Mouse (Mus musculus) kidney, adult 2 months (tissue): ENCODE measurements around the gene 4933427D14Rik. TPM values are rescaled to one million over a fixed set of nuclear protein-coding genes. Genes with fewer than 3 reads are reported as not detected.
A peak's percentile ranks its signal among the peaks of the same experiment; 100 is the strongest.

ENCODE experiments used
- DNase-seq: peaks from one replicate; pipeline ENCODE4 v3.0.0; 2021
- H3K27ac ChIP-seq: fragments of 200-500 bp; 2 replicates; pipeline ENCODE4 v1.5.1; 2012; ENCODE audit warnings: low read depth, low read length, control low read depth, inconsistent platforms; ENCODE audit not compliant: insufficient read depth
- H3K27me3 ChIP-seq: fragments of 200-500 bp; replicated peaks from 2 replicates; pipeline ENCODE4 v1.6.1; 2012; ENCODE audit warnings: mild to moderate bottlenecking, moderate library complexity, low read length, inconsistent platforms; ENCODE audit not compliant: control insufficient read depth, insufficient read depth
- H3K36me3 ChIP-seq: fragments of 200-500 bp; 2 replicates; pipeline ENCODE4 v1.6.1; 2012; ENCODE audit warnings: mild to moderate bottlenecking, moderate library complexity, low read length, inconsistent platforms; ENCODE audit not compliant: control insufficient read depth, insufficient read depth
- H3K4me1 ChIP-seq: fragments of 200-500 bp; 2 replicates; pipeline ENCODE4 v1.6.1; 2011; ENCODE audit warnings: low read length; ENCODE audit not compliant: control insufficient read depth, insufficient read depth
- H3K4me3 ChIP-seq: fragments of 200-500 bp; 2 replicates; pipeline ENCODE4 v1.5.1; 2011; ENCODE audit warnings: mild to moderate bottlenecking, low read depth, low read length, control low read depth; ENCODE audit not compliant: insufficient read depth
- CTCF ChIP-seq: fragments of 200-500 bp; conservative IDR thresholded peaks from 2 replicates; pipeline ENCODE4 v1.5.1; 2011; ENCODE audit warnings: low read depth, mild to moderate bottlenecking, control low read depth, low read length, moderate library complexity, mixed read lengths; ENCODE audit not compliant: insufficient read depth, insufficient read length
- POLR2A ChIP-seq: fragments of 200-500 bp; IDR thresholded peaks from one replicate; pipeline ENCODE4 v1.6.1; 2011; ENCODE audit warnings: low read depth, low read length, control low read depth
- WGBS: fragments of 180-500 bp; shearing (Covaris S2); methylation state at CpG from one replicate; pipeline ENCODE4 v1.1.7; 2018; 5-methylcytosine and 5-hydroxymethylcytosine counted together
- polyA plus RNA-seq: library from polyadenylated mRNA; depleted of rRNA; stranded (reverse); fragments of >200 nt; gene quantifications from 2 replicates; pipeline ENCODE4 v1.2.3, GENCODE M21; 2012; rRNA removed

4933427D14Rik gene
- 4.6 and 4.8 TPM in 2 replicates for polyA plus RNA-seq

- DNase-seq = peak; percentile 95
- peak within 1 kb of the TSS; percentile 91 for H3K4me3 ChIP-seq
- peak; percentile 74 for TF ChIP-seq POLR2A
- TF ChIP-seq CTCF = no peak
- no peaks in the 10 kb centered on the region for H3K36me3 ChIP-seq
- peak within 1 kb of the TSS; percentile 54; the same call in 1 of the 2 replicates for H3K27ac ChIP-seq
- H3K4me1 ChIP-seq = 0 out of 2 replicates have a peak, but pooled peaks cover 5% of the 10 kb centered on the region
- under 1% methylated on average over 42 of the region's 42 CpGs for WGBS
- no peaks in the 10 kb centered on the region for H3K27me3 ChIP-seq
Measured at GRCm38 (mm10) chr11:72207204-72207833, at the start of gene 4933427D14Rik, which contains the start of gene Txndc17. 4933427D14Rik (minus strand) TSS chr11:72207459. Txndc17 (plus strand) TSS chr11:72207547.

GRCm38 (mm10) chr11:72256441-72256840 lies 49.2 kb upstream of the 4933427D14Rik start:
- whole genome bisulfite sequencing = 71% methylated on average over 2 of the region's 2 CpGs
- DNase-seq = no peak
- TF ChIP-seq POLR2A (no peak), CTCF (no peak)
- Histone ChIP-seq H3K27me3 (no peaks in the 10 kb centered on the region), H3K27ac (no peak overlapping the region), H3K4me1 (no peaks in the 10 kb centered on the region), H3K36me3 (no peaks in the 10 kb centered on the region), H3K4me3 (no peak overlapping the region)

- Histone ChIP-seq H3K27ac (no peak overlapping the region), H3K36me3 (no peaks in the 10 kb centered on the region), H3K4me3 (no peak overlapping the region), H3K4me1 (no peaks in the 10 kb centered on the region), H3K27me3 (no peaks in the 10 kb centered on the region)
- no peak for TF ChIP-seq POLR2A
- TF ChIP-seq CTCF = no peak
- no peak for DNase-seq
- WGBS = 96% methylated on average over 4 of the region's 4 CpGs
Measured at GRCm38 (mm10) chr11:72255629-72256028, 48.4 kb upstream of the 4933427D14Rik start.

- TF ChIP-seq POLR2A = no peak
- no peak for TF ChIP-seq CTCF
- WGBS = 85% methylated on average over 8 of the region's 8 CpGs
Measured at GRCm38 (mm10) chr11:72245196-72245753, 38.0 kb upstream of the 4933427D14Rik start.

GRCm38 (mm10) chr11:72240062-72240860 lies 33.0 kb upstream of the 4933427D14Rik start:
- TF ChIP-seq CTCF = no peak
- DNase-seq = no peak
- Histone ChIP-seq H3K36me3 (no peaks in the 10 kb centered on the region), H3K4me3 (no peak overlapping the region), H3K27ac (no peak overlapping the region), H3K27me3 (no peaks in the 10 kb centered on the region), H3K4me1 (no peaks in the 10 kb centered on the region)
- WGBS = 72% methylated on average over 4 of the region's 4 CpGs

More at GRCm38 (mm10) chr11:72245196-72245753, 38.0 kb upstream of the 4933427D14Rik start:
- Histone ChIP-seq H3K27ac (no peak overlapping the region), H3K27me3 (no peaks in the 10 kb centered on the region), H3K4me3 (no peak overlapping the region), H3K36me3 (no peaks in the 10 kb centered on the region), H3K4me1 (no peaks in the 10 kb centered on the region)
- DNase-seq = no peak

- H3K4me1 ChIP-seq = no peaks in the 10 kb centered on the region
Measured at GRCm38 (mm10) chr11:72234013-72234412, 26.8 kb upstream of the 4933427D14Rik start.

GRCm38 (mm10) chr11:72232991-72233390 lies 25.7 kb upstream of the 4933427D14Rik start:
- TF ChIP-seq CTCF (no peak), POLR2A (no peak)
- no peaks in the 10 kb centered on the region for H3K36me3 ChIP-seq
- DNase-seq = no peak
- H3K27ac ChIP-seq = no peak overlapping the region
- no peak overlapping the region for H3K4me3 ChIP-seq
- H3K27me3 ChIP-seq = no peaks in the 10 kb centered on the region
- 21% methylated on average over 1 of the region's 1 CpGs for WGBS
- H3K4me1 ChIP-seq = no peaks in the 10 kb centered on the region

More at GRCm38 (mm10) chr11:72234013-72234412, 26.8 kb upstream of the 4933427D14Rik start:
- 58% methylated on average over 5 of the region's 5 CpGs for WGBS
- no peak for DNase-seq
- no peaks in the 10 kb centered on the region for H3K36me3 ChIP-seq
- no peaks in the 10 kb centered on the region for H3K27me3 ChIP-seq
- H3K27ac ChIP-seq = no peak overlapping the region
- TF ChIP-seq CTCF = no peak
- no peak for TF ChIP-seq POLR2A
- H3K4me3 ChIP-seq = no peak overlapping the region
